Mouse (Mus musculus): Measurements from ENCODE around the gene Gpr146.

DNA sequence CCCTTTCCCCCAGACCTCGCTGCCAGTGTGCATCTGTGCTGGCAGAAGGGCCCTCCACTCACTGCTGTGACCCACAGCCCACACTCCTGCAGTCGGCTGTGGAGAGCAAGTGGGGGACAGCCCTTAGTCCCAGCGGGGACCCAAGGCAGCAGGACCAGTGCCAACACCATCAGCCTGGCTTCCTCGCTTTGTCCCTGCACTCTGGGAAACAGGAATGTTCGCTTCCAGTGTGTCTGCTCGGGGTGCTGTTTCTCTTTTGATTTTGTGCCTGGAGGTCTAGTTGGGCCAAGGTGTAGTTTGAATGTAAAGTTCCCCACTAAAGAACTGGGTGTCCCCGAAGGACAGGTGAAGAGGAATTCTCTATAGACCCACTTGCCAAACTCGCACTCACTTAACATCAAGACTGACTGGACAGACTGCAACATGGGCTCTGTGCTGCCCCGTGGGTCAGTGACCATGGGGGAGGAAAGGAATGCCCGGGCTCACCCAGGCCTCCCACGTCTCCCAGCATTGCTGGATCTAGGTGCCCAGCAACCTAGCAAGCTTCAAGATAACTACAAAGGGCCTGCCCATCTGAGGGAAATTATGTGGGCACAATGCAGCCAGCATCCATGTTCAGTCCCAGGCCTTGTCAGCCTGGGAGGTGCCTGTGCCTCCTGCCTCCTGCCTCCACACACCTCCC lies 14.0 kb downstream of the Gpr146 start:
- TF ChIP-seq POLR2A (IDR thresholded peaks at IDR 0.05; ENCODE audit: insufficient read depth, low read depth, low read length) (no peak), CTCF (IDR thresholded peaks at IDR 0.05; ENCODE audit: insufficient read depth, low read depth, low read length) (no peak)
